ENCODE assay signal across 8 mouse cellular contexts in the genomic region with DNA sequence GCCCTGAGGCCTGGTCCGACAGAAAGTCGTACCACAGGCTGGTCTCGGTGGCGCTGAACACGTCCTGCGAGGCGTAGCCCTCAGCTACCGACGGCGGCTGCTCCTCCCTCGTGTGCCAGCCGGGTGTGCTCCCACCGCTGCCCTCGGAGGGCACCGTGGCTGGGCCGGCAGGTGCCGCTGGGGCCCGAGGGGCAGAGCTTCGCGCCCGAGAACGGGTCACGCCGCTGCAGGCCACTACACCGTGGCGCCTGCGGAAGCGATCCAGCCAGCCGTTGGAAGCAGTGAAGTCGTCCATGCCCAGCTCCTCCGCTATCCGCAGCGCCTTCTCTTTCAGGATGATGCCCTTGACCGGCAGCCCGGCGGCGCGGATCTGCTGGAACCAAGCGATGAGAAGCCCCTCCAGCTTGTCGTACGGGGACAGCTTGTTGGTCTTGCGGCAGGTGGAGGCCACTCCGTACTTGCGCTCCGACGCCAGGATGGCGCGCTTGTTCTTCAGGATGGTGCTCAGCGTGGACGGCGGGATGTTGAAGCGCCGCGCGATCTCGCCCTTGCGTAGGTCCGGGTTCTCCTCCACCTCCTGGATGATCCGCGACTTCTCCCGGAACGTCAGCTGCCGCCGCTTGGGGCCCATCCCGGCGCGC. TPM values are rescaled to one million over a fixed set of nuclear protein-coding genes. Genes with fewer than 3 reads are reported as not detected.
DNase-seq lines count a peak whose midpoint lies in the region; ATAC-seq and TF ChIP-seq lines count a peak whose summit lies in the region.

No protein-coding gene starts in this region.

- H3K4me3 ChIP-seq in G1E (ENCODE audit: low read depth, low read length), result peak overlapping the region; percentile 83
- H3K4me3 ChIP-seq in forebrain, embryonic 16.5 days (replicated peaks; ENCODE audit: low read length), result peak overlapping the region; percentile 81

- no peaks in the 10 kb centered on the region for H3K9me3 ChIP-seq in G1E (replicated peaks)
- H3K9me3 ChIP-seq in forebrain, embryonic 16.5 days (ENCODE audit: control insufficient read depth, low read length), result no peaks in the 10 kb centered on the region

- H3K9ac ChIP-seq in forebrain, embryonic 16.5 days (replicated peaks; ENCODE audit: low read depth, low read length), result peak overlapping the region; percentile 96

- DNase-seq in G1E (ENCODE audit: low spot score), result peak; percentile 63
- DNase-seq in cerebellum, adult 11-12 months, result peak; percentile 78
- peak; percentile 69 to 73 for DNase-seq in layer of hippocampus, postnatal 10 days (ENCODE audit: low spot score in 2 of 2)
- DNase-seq in lung, postnatal 14 days, result peak; percentile 60
- peak; percentile 44 for DNase-seq in ovary, postnatal 14 days (ENCODE audit: low spot score)
- DNase-seq in thymus, postnatal 25 days, result peak; percentile 48

- peaks cover 35% of the 10 kb centered on the region for H3K36me3 ChIP-seq in G1E (replicated peaks)
- H3K36me3 ChIP-seq in forebrain, embryonic 16.5 days (ENCODE audit: control insufficient read depth, insufficient read depth), result no peaks in the 10 kb centered on the region

- peaks cover 21% of the 10 kb centered on the region; the same call in 1 of the 2 replicates for H3K27me3 ChIP-seq in G1E (ENCODE audit: insufficient read depth, low read length)
- no peaks in the 10 kb centered on the region for H3K27me3 ChIP-seq in forebrain, embryonic 16.5 days (replicated peaks; ENCODE audit: control insufficient read depth, insufficient read depth, low read length)

- H3K4me1 ChIP-seq in G1E (ENCODE audit: insufficient read depth, low read depth, low read length), result peaks cover 47% of the 10 kb centered on the region
- peaks cover 33% of the 10 kb centered on the region for H3K4me1 ChIP-seq in forebrain, embryonic 16.5 days (replicated peaks; ENCODE audit: control insufficient read depth, insufficient read depth, low read length)

- ATAC-seq in G1E (ENCODE audit: extremely low read depth, insufficient number of reproducible peaks, low FRiP score, poor library complexity, severe bottlenecking), result no peak
- peak; percentile 34 for ATAC-seq in forebrain, embryonic 16.5 days
- peak; percentile 23 to 46; a peak in 2 of 4 replicates for ATAC-seq in hematopoietic stem cell, adult 5-6 weeks (replicated peaks in 1 of 2; ENCODE audit: insufficient read depth in 1 of 2, low FRiP score in 2 of 2, low TSS enrichment in 1 of 2, low read depth in 1 of 2, poor library complexity in 2 of 2, severe bottlenecking in 2 of 2)

- H3K27ac ChIP-seq in forebrain, embryonic 16.5 days (ENCODE audit: low read length), result peak overlapping the region; percentile 94

- under 1% methylated on average over 65 of the region's 67 CpGs for WGBS in forebrain, embryonic 16.5 days

- no peak for TF ChIP-seq CTCF in G1E (IDR thresholded peaks at IDR 0.05; ENCODE audit: low read depth, low read length)

- H3K4me2 ChIP-seq in forebrain, embryonic 16.5 days (ENCODE audit: low read length), result peak overlapping the region; percentile 97

RNA-seq across cellular contexts. Expression of a gene that starts 0.5 kb away (rescaled TPM):
- total RNA-seq in G1E (2014; fragmentation: Nextera tagmentation) (4.5 and 5.6 TPM in 2 replicates), G1E (2017) (7.4 and 8.6 TPM in 2 replicates)
- polyA plus RNA-seq in G1E (2012), result 29.5 and 35.4 TPM in 2 replicates
- 16.0 and 16.9 TPM in 2 replicates for polyA plus RNA-seq in forebrain, embryonic 16.5 days (2015; fragmentation: Nextera tagmentation; extraction: Ambion mirVana)
- total RNA-seq in hematopoietic stem cell, adult 5-6 weeks (2017), result 15.4 and 17.4 TPM in 2 replicates
- 100 to 1,000 TPM; 106 to 108 TPM for total RNA-seq in layer of hippocampus, postnatal 10 days (2021)

RNA-seq across cellular contexts. Expression of a gene that starts 7.4 kb away (rescaled TPM):
- total RNA-seq in G1E (2014; fragmentation: Nextera tagmentation) (14.0 and 85.9 TPM in 2 replicates), G1E (2017) (12.6 and 14.2 TPM in 2 replicates)
- polyA plus RNA-seq in G1E (2012), result 6.0 and 7.0 TPM in 2 replicates
- 33.6 and 35.9 TPM in 2 replicates for polyA plus RNA-seq in forebrain, embryonic 16.5 days (2015; fragmentation: Nextera tagmentation; extraction: Ambion mirVana)
- total RNA-seq in hematopoietic stem cell, adult 5-6 weeks (2017), result 14.8 and 23.1 TPM in 2 replicates
- 10 to 100 TPM; 19.7 to 27.0 TPM for total RNA-seq in layer of hippocampus, postnatal 10 days (2021)

RNA-seq across cellular contexts. Expression of a gene that starts 7.7 kb away (rescaled TPM):
- total RNA-seq in G1E (2014; fragmentation: Nextera tagmentation) (5.6 TPM in 1 of 2 replicates, not detected in the other), G1E (2017) (1.4 and 1.9 TPM in 2 replicates)
- 0.75 and 0.78 TPM in 2 replicates for polyA plus RNA-seq in G1E (2012)
- polyA plus RNA-seq in forebrain, embryonic 16.5 days (2015; fragmentation: Nextera tagmentation; extraction: Ambion mirVana), result 11.3 and 12.6 TPM in 2 replicates
- 1.8 and 4.7 TPM in 2 replicates for total RNA-seq in hematopoietic stem cell, adult 5-6 weeks (2017)
- 10 to 100 TPM; 21.9 to 22.7 TPM for total RNA-seq in layer of hippocampus, postnatal 10 days (2021)

RNA-seq across cellular contexts. Expression of a gene that starts 19.5 kb away (rescaled TPM):
- total RNA-seq in G1E (2014; fragmentation: Nextera tagmentation), result 81.9 and 98.7 TPM in 2 replicates
- total RNA-seq in G1E (2017), result 28.1 and 30.2 TPM in 2 replicates
- 155 and 173 TPM in 2 replicates for polyA plus RNA-seq in G1E (2012)
- 87.5 and 97.1 TPM in 2 replicates for polyA plus RNA-seq in forebrain, embryonic 16.5 days (2015; fragmentation: Nextera tagmentation; extraction: Ambion mirVana)
- total RNA-seq in hematopoietic stem cell, adult 5-6 weeks (2017), result 13.5 and 25.8 TPM in 2 replicates
- total RNA-seq in layer of hippocampus, postnatal 10 days (2021), result 10 to 100 TPM; 64.4 to 70.0 TPM

RNA-seq across cellular contexts. Expression of a gene that starts 27.5 kb away (rescaled TPM):
- 5.1 and 31.3 TPM in 2 replicates for total RNA-seq in G1E (2014; fragmentation: Nextera tagmentation)
- total RNA-seq in G1E (2017), result 5.1 and 5.2 TPM in 2 replicates
- polyA plus RNA-seq in G1E (2012), result 3.3 and 8.4 TPM in 2 replicates
- 37.8 and 40.5 TPM in 2 replicates for polyA plus RNA-seq in forebrain, embryonic 16.5 days (2015; fragmentation: Nextera tagmentation; extraction: Ambion mirVana)
- 5.0 and 8.6 TPM in 2 replicates for total RNA-seq in hematopoietic stem cell, adult 5-6 weeks (2017)
- total RNA-seq in layer of hippocampus, postnatal 10 days (2021), result 10 to 100 TPM; 21.0 to 22.4 TPM
